Mouse (Mus musculus) embryonic facial prominence, embryonic 11.5 days (tissue): ENCODE results near the gene Rtkn2. TPM values are rescaled to one million over a fixed set of nuclear protein-coding genes. Genes with fewer than 3 reads are reported as not detected.

ENCODE experiments used
- ATAC-seq: fragments of 200-750 bp; cut with Nextera tagmentation; replicated peaks from 2 replicates; pipeline ENCODE4 v1.8.0; 2017; ENCODE audit warnings: low read depth; ENCODE audit not compliant: insufficient number of reproducible peaks, low FRiP score, low TSS enrichment
- DNase-seq: peaks from one replicate; pipeline ENCODE4 v3.0.0-alpha.2; 2015; ENCODE audit warnings: low spot score
- H3K27ac ChIP-seq: fragments of 300-500 bp; sonication (generic); replicated peaks from 2 replicates; pipeline ENCODE4 v1.5.1; 2014; ENCODE audit warnings: mild to moderate bottlenecking, low read depth, low read length, control low read depth
- H3K27me3 ChIP-seq: fragments of 300-500 bp; sonication (generic); 2 replicates; pipeline ENCODE4 v1.6.1; 2014; ENCODE audit warnings: mild to moderate bottlenecking, low read length, moderate library complexity, mixed read lengths; ENCODE audit not compliant: control insufficient read depth, insufficient read depth
- H3K36me3 ChIP-seq: fragments of 300-500 bp; sonication (generic); replicated peaks from 2 replicates; pipeline ENCODE4 v1.6.1; 2014; ENCODE audit warnings: low read depth, mild to moderate bottlenecking, low read length, moderate library complexity, mixed read lengths; ENCODE audit not compliant: control insufficient read depth, insufficient read depth
- H3K4me1 ChIP-seq: fragments of 300-500 bp; sonication (generic); 2 replicates; pipeline ENCODE4 v1.6.1; 2014; ENCODE audit warnings: low read length, mixed read lengths; ENCODE audit not compliant: control insufficient read depth, insufficient read depth
- H3K4me2 ChIP-seq: fragments of 300-500 bp; sonication (generic); 2 replicates; pipeline ENCODE4 v1.6.1; 2014; ENCODE audit warnings: low read depth, mild to moderate bottlenecking, control low read depth, low read length, moderate library complexity
- H3K4me3 ChIP-seq: fragments of 300-500 bp; sonication (generic); 2 replicates; pipeline ENCODE4 v1.5.1; 2014; ENCODE audit warnings: low read depth, low read length, control low read depth
- H3K9ac ChIP-seq: fragments of 300-500 bp; sonication (generic); replicated peaks from 2 replicates; pipeline ENCODE4 v1.6.1; 2014; ENCODE audit warnings: mild to moderate bottlenecking, control low read depth, low read length
- H3K9me3 ChIP-seq: fragments of 300-500 bp; sonication (generic); replicated peaks from 2 replicates; pipeline ENCODE4 v1.6.1; 2016; ENCODE audit warnings: mild to moderate bottlenecking, low read length, inconsistent platforms, mixed read lengths; ENCODE audit not compliant: control insufficient read depth
- WGBS: fragments of 180-500 bp; shearing (Covaris S2); extraction: QIAGEN DNeasy Blood & Tissue Kit; methylation state at CpG from one replicate; pipeline ENCODE4 v1.1.7; 2014; 5-methylcytosine and 5-hydroxymethylcytosine counted together
- polyA plus RNA-seq: library from polyadenylated mRNA; unstranded; fragments of >200 nt; fragmentation: Nextera tagmentation; extraction: Ambion mirVana; gene quantifications from 2 replicates; pipeline ENCODE4 v1.2.1, GENCODE M21; 2014

The Rtkn2 gene
- polyA plus RNA-seq, 1 experiment from 2014 or later, result 14.2 TPM

GRCm38 (mm10) chr10:68104881-68105781 lies 125.8 kb downstream of the Rtkn2 start:
- peak overlapping the region; percentile 29; the same call in 1 of the 2 replicates for H3K27ac ChIP-seq

DNA sequence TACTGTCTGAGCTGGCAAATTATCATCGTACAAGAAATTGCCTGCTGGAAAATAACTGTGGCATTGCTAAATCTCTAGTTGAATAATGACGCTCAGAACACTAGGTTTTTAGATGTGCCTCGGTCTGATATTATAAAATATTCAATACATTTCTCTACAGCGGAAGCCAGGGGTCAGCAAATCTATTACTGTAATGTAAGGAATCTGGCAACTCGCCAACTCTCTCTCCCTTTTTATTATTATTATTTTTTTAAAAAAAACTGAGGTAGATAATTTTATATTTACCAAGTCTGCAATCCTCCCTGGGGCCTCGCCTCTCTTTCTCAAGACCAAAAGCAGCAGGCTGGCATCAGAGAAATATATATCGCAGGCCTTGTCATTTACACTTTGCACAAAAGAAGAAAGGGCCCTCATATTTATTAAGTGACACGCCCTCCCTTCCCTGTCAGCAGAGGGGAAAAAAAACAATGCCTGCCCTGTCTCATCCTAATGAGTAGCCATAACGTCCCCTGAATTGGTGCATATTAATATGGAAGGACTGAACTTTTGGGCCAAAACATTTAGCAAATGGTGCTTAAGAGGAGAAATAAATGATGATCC lies 127.1 kb downstream of the Rtkn2 start:
- peaks cover 2% of the 10 kb centered on the region; the same call in 1 of the 2 replicates for H3K36me3 ChIP-seq
- ATAC-seq (no peak), DNase-seq (no peak)
- no peak overlapping the region for H3K4me2 ChIP-seq
- 76% methylated on average over 9 of the region's 9 CpGs for WGBS
- no peaks in the 10 kb centered on the region for H3K27me3 ChIP-seq
- no peak overlapping the region for H3K27ac ChIP-seq
- peaks cover 3% of the 10 kb centered on the region; the same call in 1 of the 2 replicates for H3K4me1 ChIP-seq
- no peak overlapping the region for H3K9ac ChIP-seq
- no peak overlapping the region for H3K4me3 ChIP-seq
- H3K9me3 ChIP-seq, result no peaks in the 10 kb centered on the region

More at GRCm38 (mm10) chr10:68104881-68105781, 125.8 kb downstream of the Rtkn2 start:
- Histone ChIP-seq H3K4me1 (peaks cover 3% of the 10 kb centered on the region; the same call in 1 of the 2 replicates), H3K27me3 (no peaks in the 10 kb centered on the region), H3K4me2 (no peak overlapping the region), H3K4me3 (no peak overlapping the region), H3K9me3 (no peaks in the 10 kb centered on the region), H3K36me3 (peaks cover 2% of the 10 kb centered on the region; the same call in 1 of the 2 replicates), H3K9ac (no peak overlapping the region)
- ATAC-seq (no peak), DNase-seq (peak; percentile 28)
- WGBS, result 45% methylated on average over 14 of the region's 14 CpGs

- no peak overlapping the region for H3K4me3 ChIP-seq
- H3K9me3 ChIP-seq, result no peaks in the 10 kb centered on the region
- no peak overlapping the region for H3K9ac ChIP-seq
- H3K27me3 ChIP-seq, result no peaks in the 10 kb centered on the region
- no peak overlapping the region for H3K27ac ChIP-seq
- DNase-seq (no peak), ATAC-seq (no peak)
- no peak overlapping the region for H3K4me2 ChIP-seq
- H3K4me1 ChIP-seq, result peaks cover 3% of the 10 kb centered on the region; the same call in 1 of the 2 replicates
- 89% methylated on average over 6 of the region's 6 CpGs for WGBS
- peaks cover 2% of the 10 kb centered on the region; the same call in 1 of the 2 replicates for H3K36me3 ChIP-seq
Observed at GRCm38 (mm10) chr10:68107716-68108115, 128.3 kb downstream of the Rtkn2 start.

Other genes with a start within 250 kb of the Rtkn2 start
- gene Zfp365, start 66.9 kb upstream of the Rtkn2 start, polyA plus RNA-seq, result 1.5 and 2.6 TPM in 2 replicates